Mouse (Mus musculus) testis, postnatal 14 days (tissue): ENCODE results near the gene Cdk4.

Experiments used
- DNase-seq: peaks from one replicate; pipeline ENCODE4 v3.0.0; 2021; ENCODE audit warnings: low spot score

Gene Cdk4

GRCm38 (mm10) chr10:127099868-127100267, 36.5 kb downstream of the Cdk4 start:
- no peak for DNase-seq

- DNase-seq, result no peak
Measured at GRCm38 (mm10) chr10:127100414-127100813, 37.1 kb downstream of the Cdk4 start.

DNA sequence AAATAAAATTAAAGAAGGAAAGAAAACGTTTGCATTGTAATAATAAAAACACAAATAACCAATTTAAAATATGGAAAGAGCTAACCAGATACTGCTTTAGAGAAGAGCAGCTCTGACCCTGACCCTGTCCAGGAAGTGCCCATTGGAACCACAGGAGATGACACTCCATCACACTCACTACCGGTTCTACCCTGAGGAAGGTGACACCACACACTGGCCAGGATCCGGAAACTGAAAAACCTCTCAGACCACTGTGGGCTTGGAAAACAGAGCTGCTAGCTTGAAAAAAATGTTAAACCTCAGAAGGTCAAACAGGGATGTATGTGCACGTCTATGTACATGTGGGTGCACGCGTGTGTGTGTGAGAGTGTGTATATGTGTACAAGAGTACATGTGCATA, 37.8 kb downstream of the Cdk4 start:
- no peak for DNase-seq

DNA sequence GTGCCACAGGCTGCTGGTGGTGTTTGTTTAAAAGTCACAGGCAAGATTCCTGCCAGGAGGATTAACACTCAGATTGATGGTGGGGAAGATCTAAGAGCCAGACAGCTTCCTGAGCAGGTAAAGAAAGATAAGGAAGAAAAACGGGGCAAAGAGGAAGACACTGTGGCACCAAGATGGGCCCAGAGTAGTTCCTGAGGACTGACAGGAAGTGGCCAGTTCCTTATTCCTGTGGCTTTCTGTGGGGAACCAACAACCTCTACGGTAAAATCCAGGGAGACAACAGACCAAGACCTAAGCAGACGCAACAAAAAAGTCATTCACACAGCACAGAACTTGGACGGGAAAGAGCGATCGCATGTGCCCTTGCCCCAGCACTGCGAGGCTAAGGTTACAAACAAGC, 40.3 kb downstream of the Cdk4 start:
- DNase-seq, result no peak

DNA sequence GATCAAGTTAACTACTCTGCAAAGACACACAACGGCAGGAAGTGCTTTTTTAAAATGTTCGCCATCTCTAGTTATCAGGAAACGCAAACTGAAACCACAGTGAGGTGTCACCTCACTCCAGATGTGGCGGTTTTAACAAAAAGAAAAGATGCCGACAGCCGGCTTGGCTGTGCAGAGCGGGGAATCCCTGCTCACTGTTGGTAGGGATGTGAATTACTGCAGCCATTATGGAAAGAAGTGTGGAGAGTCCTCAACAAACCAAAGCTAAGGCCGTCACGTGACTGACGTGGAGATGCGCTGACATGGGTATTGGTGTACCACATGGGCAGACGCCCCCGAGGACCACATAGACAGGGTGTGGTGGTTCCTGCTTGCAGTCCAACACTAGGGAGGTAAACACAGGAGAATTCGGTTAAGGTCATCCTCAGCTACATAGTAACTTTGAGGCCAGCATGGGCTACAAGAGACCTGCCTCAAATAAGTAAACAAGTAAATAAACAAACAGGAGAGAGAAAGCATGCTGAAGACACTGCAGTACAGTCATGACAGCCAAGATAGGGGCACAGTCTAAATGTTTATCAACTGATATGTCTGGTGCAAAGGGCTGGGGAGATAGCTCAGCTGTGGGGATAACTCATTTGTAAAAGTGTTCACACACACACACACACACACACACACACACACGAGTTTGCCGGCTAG, 44.4 kb downstream of the Cdk4 start:
- no peak for DNase-seq

DNA sequence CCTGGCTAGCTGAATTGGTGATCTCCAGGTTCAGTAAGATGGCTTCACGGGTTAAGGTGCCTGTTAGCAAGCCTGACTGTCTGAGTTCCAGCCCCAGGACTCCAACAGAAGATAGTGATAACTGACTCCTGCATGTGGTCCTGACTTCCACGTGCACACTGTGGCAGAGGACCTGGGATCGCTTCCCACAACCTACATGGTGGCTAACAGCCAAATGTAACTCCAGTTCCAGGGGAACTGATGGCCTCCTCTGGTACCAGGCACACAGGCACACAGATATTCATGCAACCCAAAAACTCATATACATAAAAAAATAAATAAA, 44.9 kb downstream of the Cdk4 start:
- no peak for DNase-seq

- no peak for DNase-seq
Measured at GRCm38 (mm10) chr10:127111001-127111887, 47.9 kb downstream of the Cdk4 start.

DNA sequence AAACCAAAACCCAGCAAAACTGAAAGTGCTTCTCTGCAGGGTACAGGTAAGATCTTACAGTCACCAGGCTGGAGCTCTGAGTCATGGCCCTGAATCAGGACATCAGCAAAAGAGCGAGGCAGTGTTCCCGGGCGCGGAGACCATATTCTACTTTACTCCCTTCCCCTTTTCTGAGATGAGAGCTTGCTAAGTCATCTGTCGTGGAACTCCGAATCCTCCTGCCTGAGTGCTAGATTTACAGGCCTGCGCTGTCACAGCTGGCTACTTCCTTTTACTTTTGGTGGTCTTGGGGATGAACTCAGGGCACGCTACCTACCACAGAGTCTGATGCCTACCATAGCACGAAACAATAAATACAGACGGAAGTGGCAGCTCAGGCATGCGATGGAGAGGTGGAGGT, 51.1 kb downstream of the Cdk4 start:
- no peak for DNase-seq

DNA sequence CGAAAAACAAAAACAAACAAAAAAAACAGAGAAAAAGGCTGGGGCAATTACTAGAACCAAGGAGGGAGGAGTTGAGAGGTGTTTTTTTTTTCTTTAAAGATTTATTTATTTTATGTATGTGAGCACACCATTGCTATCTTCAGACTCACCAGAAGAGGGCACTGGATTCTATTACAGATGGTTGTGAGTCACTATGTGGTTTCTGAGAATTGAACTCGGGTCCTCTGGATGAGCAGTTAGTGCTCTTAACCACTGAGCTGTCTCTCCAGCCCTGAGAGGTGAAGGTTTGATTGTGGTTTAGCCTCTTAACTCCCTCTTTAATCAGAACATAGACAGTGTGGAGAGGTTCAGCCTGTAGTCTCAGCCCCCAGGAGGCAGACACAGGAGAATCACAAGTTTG, 51.7 kb downstream of the Cdk4 start:
- no peak for DNase-seq
